Mouse (Mus musculus) heart, adult 2 months (tissue): ENCODE measurements at regions not wholly inside any gene's neighbourhood (a gene's known extent, or its start where the extent isn't known, plus 50 kb on each side); places are given as distances from the start of the nearest gene placed in this dataset.

ENCODE experiments used
- CTCF ChIP-seq: fragments of 200-600 bp; IDR thresholded peaks from 2 replicates; pipeline ENCODE4 v1.8.1; 2022; ENCODE audit warnings: antibody characterized with exemption, mild to moderate bottlenecking, moderate library complexity
- EP300 ChIP-seq: fragments of 200-500 bp; IDR thresholded peaks from 2 replicates; pipeline ENCODE4 v1.6.1; 2011; ENCODE audit warnings: low read depth, low read length, control low read depth; ENCODE audit not compliant: insufficient read depth
- POLR2A ChIP-seq: fragments of 200-500 bp; IDR thresholded peaks from 2 replicates; pipeline ENCODE4 v1.6.1; 2011; ENCODE audit warnings: mild to moderate bottlenecking, low read depth, low read length, control low read depth; ENCODE audit not compliant: insufficient read depth

DNA sequence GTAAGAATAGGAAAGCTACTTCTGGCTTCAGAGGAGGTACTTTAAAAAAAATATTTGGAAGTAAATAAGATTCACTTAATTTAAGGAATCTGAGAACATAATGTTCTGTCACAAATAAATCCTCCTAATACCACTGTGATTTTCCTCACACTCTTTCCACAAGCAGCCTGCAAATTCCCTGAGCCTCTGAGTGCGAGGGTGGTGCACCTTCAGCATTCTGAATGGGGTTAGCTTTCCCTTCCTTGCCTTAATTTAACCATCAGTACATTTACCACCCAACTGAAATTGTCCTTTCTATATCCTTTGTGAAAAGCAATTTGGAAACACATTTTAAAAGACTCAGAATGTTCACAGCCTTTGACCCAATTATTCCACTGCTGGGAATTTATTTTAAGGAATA, 691.7 kb downstream of the Utrn start:
- TF ChIP-seq CTCF: no peak
- no peak for TF ChIP-seq POLR2A
- TF ChIP-seq EP300: no peak
